In the genomic region with DNA sequence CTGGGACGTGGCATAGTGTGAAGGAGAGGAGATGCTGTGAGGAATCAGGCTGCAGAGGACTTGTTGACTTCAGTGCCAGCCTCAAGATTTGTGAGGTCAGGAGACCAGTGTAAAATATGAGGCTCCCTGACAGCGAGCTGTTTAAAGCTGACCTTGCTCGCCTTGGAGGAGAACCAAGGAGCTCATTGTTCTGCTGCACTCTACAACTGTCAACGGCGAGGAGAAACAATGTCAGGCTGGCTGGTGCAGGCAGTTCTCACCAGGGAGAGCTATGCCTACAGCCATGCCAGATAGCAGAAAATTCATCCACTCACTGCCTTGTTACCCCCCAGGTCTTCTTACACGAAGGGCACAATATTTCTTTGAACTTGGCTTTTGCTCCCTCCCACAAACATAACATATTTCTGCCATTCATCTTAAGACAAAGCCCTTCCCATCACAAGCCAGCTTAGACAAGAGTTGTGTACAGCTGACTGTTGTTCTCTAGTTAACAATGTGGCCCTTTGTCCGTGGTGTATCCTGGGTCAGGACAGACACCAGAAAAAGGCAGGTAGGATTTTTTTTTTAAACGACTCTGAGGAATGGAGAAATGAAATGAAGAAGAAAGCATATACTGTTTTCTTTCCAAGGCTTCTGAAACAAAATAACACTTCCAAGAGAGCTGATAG, we compare ENCODE assay signal across 13 mouse cellular contexts.
A peak's percentile ranks its signal among the peaks of the same experiment; 100 is the strongest.
DNase-seq lines count a peak whose midpoint lies in the region.
"Had no signal": no experiment of that assay in that cellular context is flagged by ENCODE, and none has a peak within 500 bp of the region (broad histone marks: within the 10 kb centered on the region; RNA-seq: fewer than 3 reads in every experiment).

No protein-coding gene starts in this region.

- no peak overlapping the region for H3K4me3 ChIP-seq in hindbrain, embryonic 10.5 days
- H3K4me3 ChIP-seq: forebrain, embryonic 13.5 days had no signal

- no peaks in the 10 kb centered on the region for H3K36me3 ChIP-seq in hindbrain, embryonic 10.5 days

- peak; percentile 47 for DNase-seq in adrenal gland, adult 2 months
- DNase-seq in adrenal gland, postnatal 4 days (ENCODE audit: low spot score in 2 of 2) = no peak
- peak; percentile 23 for DNase-seq in Muller cell, postnatal 12 days (ENCODE audit: inconsistent ontology term)
- DNase-seq in hindbrain, embryonic 10.5 days (ENCODE audit: low spot score) = peak; percentile 13
- DNase-seq in neural tube, embryonic 10.5 days (ENCODE audit: extremely low spot score, low spot score) = peak; percentile 25
- DNase-seq in layer of hippocampus, postnatal 25 days (ENCODE audit: extremely low spot score in 1 of 2, low spot score in 1 of 2) = no peak
- DNase-seq in frontal cortex, postnatal 25 days (ENCODE audit: low spot score in 2 of 2) = no peak
- DNase-seq in layer of hippocampus, postnatal 10 days (ENCODE audit: low spot score in 2 of 2) = no peak
- DNase-seq: gastrocnemius, postnatal 14 days; kidney, postnatal 10 days; thymus, adult 18-20 months had no signal

- no peak overlapping the region; the same call in 1 of the 2 replicates for H3K27ac ChIP-seq in hindbrain, embryonic 10.5 days
- H3K27ac ChIP-seq: forebrain, embryonic 13.5 days; macrophage had no signal

- no peaks in the 10 kb centered on the region for H3K27me3 ChIP-seq in hindbrain, embryonic 10.5 days (ENCODE audit: insufficient read depth, poor library complexity, severe bottlenecking)
- H3K27me3 ChIP-seq: forebrain, embryonic 13.5 days had no signal

- peaks cover 5% of the 10 kb centered on the region; the same call in 1 of the 2 replicates for H3K4me1 ChIP-seq in hindbrain, embryonic 10.5 days (replicated peaks)
- H3K4me1 ChIP-seq: forebrain, embryonic 13.5 days had no signal

- no peaks in the 10 kb centered on the region for H3K9me3 ChIP-seq in hindbrain, embryonic 10.5 days
- H3K9me3 ChIP-seq: forebrain, embryonic 13.5 days had no signal

- 60% methylated on average over 8 of the region's 8 CpGs for WGBS in hindbrain, embryonic 10.5 days

Comparison
In these comparisons a context has a peak if more than half of its experiments do, and no peak if none do; other contexts are left out.
1. DNase-seq: peak in adrenal gland, adult 2 months (single experiment), Muller cell, postnatal 12 days (single experiment), hindbrain, embryonic 10.5 days (single experiment) and neural tube, embryonic 10.5 days (single experiment); none in adrenal gland, postnatal 4 days (0 of 2), layer of hippocampus, postnatal 25 days (0 of 2), frontal cortex, postnatal 25 days (0 of 2) and layer of hippocampus, postnatal 10 days (0 of 2).